Mouse (Mus musculus): ENCODE measurements around the gene Cemip2. TPM values are rescaled to one million over a fixed set of nuclear protein-coding genes. Genes with fewer than 3 reads are reported as not detected.
A peak's percentile ranks its signal among the peaks of the same experiment; 100 is the strongest.
"Not testable (repeated sequence)": the region's sequence is repeated elsewhere in the genome, so short reads cannot be mapped to it uniquely, and the experiment has no call there.

Gene Cemip2
- polyA plus RNA-seq, 1 experiment from 2014 or later = 57.1 TPM

DNA sequence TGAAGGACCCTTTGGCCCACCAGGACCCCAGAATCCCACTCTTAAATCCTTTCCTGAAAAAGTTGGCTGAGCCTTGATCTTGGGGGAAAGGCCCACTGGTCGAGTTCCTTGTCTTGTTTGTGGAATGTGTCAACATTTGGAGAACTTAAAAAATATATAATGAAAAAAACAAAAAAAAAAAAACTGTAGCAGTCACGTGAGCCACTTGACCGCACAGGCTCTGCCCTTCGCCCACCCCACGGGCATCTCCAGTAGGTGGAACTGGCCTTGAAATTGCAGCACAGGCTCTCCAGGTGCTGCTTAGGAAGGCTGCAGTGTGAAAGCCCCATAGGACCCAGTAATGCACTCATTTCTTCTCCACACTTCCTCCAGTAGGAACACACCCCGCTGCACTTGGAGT is 82.8 kb downstream of the Cemip2 start:
- no peaks in the 10 kb centered on the region for H3K27me3 ChIP-seq (ENCODE audit: control insufficient read depth, insufficient read depth, low read length)
- WGBS = 88% methylated on average over 6 of the region's 6 CpGs
- no peaks in the 10 kb centered on the region for H3K9me3 ChIP-seq (ENCODE audit: control insufficient read depth, low read length)
- no peak overlapping the region for H3K9ac ChIP-seq (ENCODE audit: low read length)
- H3K4me1 ChIP-seq (ENCODE audit: control insufficient read depth in 2 of 2, insufficient read depth in 2 of 2, low read length in 2 of 2) = peaks cover 7 to 19% of the 10 kb centered on the region in 2 experiments
- peaks cover 32% of the 10 kb centered on the region for H3K36me3 ChIP-seq (ENCODE audit: control insufficient read depth, insufficient read depth, low read length)
- no peak overlapping the region for H3K4me2 ChIP-seq (ENCODE audit: low read length)
- no peak overlapping the region for H3K4me3 ChIP-seq (ENCODE audit: control insufficient read depth in 1 of 2, insufficient read depth in 1 of 2, low read depth in 1 of 2, low read length in 2 of 2)
- H3K27ac ChIP-seq (replicated peaks in 1 of 2; ENCODE audit: control insufficient read depth in 1 of 2, insufficient read depth in 1 of 2, low read depth in 2 of 2, low read length in 2 of 2) = no peak overlapping the region
- no peak for ATAC-seq (ENCODE audit: insufficient number of reproducible peaks, insufficient read depth, low FRiP score, low read depth)

DNA sequence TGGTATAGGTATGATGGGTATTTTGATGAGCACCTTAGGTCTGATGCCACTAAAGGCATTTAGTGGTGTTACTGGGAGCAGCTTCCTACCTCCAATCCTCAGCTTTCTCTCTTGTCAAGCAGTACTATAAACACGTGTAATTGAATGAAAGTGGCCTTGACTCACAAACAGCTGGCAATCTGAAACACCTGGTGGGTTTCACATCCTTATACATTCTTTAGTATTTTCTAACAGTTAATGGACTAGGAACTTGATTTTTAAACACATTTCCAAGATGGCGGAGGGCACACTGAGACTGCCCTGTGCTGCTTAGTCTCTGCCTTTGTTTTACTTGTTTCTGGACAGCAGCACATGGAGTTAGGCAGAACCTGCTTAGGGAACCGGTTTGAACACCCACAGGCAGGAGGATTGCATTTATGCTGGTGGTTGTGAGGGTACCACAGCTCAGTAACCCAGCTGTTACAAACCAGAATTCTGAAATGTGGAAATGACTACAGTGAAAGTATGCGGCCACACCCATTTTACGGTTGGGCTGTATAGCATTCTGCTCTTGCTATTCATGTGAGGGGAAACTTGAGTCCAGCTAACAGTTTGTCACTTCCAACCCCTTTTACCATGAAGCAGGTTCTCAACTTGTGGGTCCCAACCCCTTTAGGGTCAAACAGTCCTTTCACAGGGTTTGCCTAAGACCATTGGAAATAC is 84.3 kb downstream of the Cemip2 start:
- Histone ChIP-seq H3K27ac (replicated peaks in 1 of 2; ENCODE audit: control insufficient read depth in 1 of 2, insufficient read depth in 1 of 2, low read depth in 2 of 2, low read length in 2 of 2) (no peak overlapping the region), H3K4me2 (ENCODE audit: low read length) (no peak overlapping the region), H3K27me3 (ENCODE audit: control insufficient read depth, insufficient read depth, low read length) (no peaks in the 10 kb centered on the region), H3K9me3 (ENCODE audit: control insufficient read depth, low read length) (no peaks in the 10 kb centered on the region), H3K9ac (ENCODE audit: low read length) (no peak overlapping the region), H3K4me3 (ENCODE audit: control insufficient read depth in 1 of 2, insufficient read depth in 1 of 2, low read depth in 1 of 2, low read length in 2 of 2) (no peak overlapping the region), H3K4me1 (ENCODE audit: control insufficient read depth in 2 of 2, insufficient read depth in 2 of 2, low read length in 2 of 2) (peaks cover 9 to 21% of the 10 kb centered on the region in 2 experiments), H3K36me3 (ENCODE audit: control insufficient read depth, insufficient read depth, low read length) (peaks cover 16% of the 10 kb centered on the region)
- no peak for ATAC-seq (ENCODE audit: insufficient number of reproducible peaks, insufficient read depth, low FRiP score, low read depth)
- WGBS = 83% methylated on average over 5 of the region's 5 CpGs

DNA sequence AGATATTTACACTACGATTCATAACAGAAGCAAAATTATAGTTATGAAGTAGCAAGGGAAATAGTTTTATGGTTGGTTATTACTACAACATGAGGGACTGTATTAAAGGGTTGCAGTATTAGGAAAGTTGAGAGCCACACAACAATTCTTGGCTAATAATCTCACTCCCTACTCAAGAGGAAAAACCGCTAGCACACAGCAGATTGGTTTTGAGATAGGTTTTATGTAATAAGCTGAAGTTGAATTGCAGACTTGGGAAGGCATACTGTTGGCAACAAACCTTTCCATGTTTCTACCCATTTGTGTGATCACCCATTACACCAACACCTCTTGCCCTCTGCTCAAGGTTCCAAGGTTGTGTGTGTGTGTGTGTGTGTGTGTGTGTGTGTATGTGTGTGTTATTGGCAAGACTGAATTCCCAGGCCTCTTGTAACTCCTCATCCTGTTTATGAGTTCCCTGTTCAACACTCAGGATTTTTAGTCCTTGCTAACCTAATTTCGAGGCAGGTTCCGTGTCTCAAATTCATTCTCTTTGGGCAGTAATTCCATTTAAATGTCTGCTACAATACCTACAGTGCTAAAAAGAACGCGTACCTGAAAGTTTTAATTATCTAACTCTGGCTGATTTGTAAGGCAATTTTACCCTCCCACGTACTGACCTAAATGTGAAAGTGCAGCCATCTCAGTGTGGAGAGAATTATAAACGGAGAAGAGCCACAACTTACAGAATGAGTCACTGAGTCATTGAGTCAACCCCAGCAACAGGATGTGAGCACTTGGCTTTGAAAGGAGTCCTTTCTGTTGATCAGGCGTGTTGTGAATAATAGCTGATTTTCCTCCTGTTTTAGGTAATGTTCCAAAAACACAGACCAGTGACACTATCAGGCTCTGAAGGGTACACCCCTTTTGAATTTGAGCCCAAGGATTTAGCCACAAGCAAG is 85.1 kb downstream of the Cemip2 start:
- ATAC-seq (ENCODE audit: insufficient number of reproducible peaks, insufficient read depth, low FRiP score, low read depth) = no peak
- 83% methylated on average over 9 of the region's 9 CpGs for WGBS
- H3K9me3 ChIP-seq (ENCODE audit: control insufficient read depth, low read length) = no peaks in the 10 kb centered on the region
- peak overlapping the region in 1 of 2 experiments; percentile 30; a peak in 2 of 4 replicates for H3K27ac ChIP-seq (replicated peaks in 1 of 2; ENCODE audit: control insufficient read depth in 1 of 2, insufficient read depth in 1 of 2, low read depth in 2 of 2, low read length in 2 of 2)
- H3K4me1 ChIP-seq (ENCODE audit: control insufficient read depth in 2 of 2, insufficient read depth in 2 of 2, low read length in 2 of 2) = peaks cover 10 to 23% of the 10 kb centered on the region in 2 experiments
- no peaks in the 10 kb centered on the region for H3K27me3 ChIP-seq (ENCODE audit: control insufficient read depth, insufficient read depth, low read length)
- 0 out of 2 replicates have a peak, but pooled peaks cover 11% of the 10 kb centered on the region for H3K36me3 ChIP-seq (ENCODE audit: control insufficient read depth, insufficient read depth, low read length)
- H3K4me3 ChIP-seq (ENCODE audit: control insufficient read depth in 1 of 2, insufficient read depth in 1 of 2, low read depth in 1 of 2, low read length in 2 of 2) = no peak overlapping the region
- no peak overlapping the region for H3K9ac ChIP-seq (ENCODE audit: low read length)
- H3K4me2 ChIP-seq (ENCODE audit: low read length) = no peak overlapping the region

DNA sequence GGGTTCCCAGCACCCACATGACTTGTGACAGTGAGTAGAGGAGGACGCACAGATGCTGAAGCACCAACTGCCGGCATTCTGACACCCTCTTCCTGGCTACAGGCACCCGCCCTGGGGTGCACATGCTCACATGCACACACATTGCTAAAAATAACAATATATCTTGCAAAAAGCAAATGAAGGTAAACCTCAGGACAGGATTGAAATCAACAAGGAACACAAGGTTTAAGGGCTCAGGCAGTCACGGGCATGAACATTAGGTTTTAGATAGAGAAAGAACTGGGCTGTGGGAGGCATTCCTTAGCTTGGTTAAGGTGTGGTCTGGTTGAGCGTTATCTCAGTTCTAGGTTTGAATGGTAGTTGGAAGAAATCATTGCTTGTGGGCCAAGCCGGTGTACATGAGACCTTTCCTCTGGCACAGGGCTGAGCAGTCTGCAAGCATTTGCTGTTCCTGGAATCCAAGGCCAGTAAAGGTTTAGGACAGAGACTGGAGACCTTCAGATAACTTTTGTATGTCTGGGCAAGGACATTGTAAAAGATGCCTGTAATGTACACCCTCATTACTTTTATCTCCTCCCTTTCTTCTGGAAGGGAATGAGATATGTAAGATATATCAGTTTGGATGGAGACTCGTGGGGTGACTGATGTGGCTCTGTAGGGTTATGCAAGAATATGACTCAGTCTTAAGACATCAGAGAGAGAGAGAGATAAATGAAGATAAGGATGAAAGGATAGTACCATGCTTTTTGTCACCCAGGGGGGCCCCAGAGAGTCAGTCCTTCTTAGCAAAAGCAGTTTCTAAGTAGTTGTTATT is 87.3 kb downstream of the Cemip2 start:
- H3K36me3 ChIP-seq (ENCODE audit: control insufficient read depth, insufficient read depth, low read length) = 0 out of 2 replicates have a peak, but pooled peaks cover 4% of the 10 kb centered on the region
- peak overlapping the region in 1 of 2 experiments; percentile 34; a peak in 2 of 4 replicates for H3K27ac ChIP-seq (replicated peaks in 1 of 2; ENCODE audit: control insufficient read depth in 1 of 2, insufficient read depth in 1 of 2, low read depth in 2 of 2, low read length in 2 of 2)
- no peak for ATAC-seq (ENCODE audit: insufficient number of reproducible peaks, insufficient read depth, low FRiP score, low read depth)
- H3K4me2 ChIP-seq (ENCODE audit: low read length) = no peak overlapping the region
- H3K9me3 ChIP-seq (ENCODE audit: control insufficient read depth, low read length) = no peaks in the 10 kb centered on the region
- WGBS = 47% methylated on average over 7 of the region's 7 CpGs
- no peak overlapping the region for H3K9ac ChIP-seq (ENCODE audit: low read length)
- H3K4me1 ChIP-seq (ENCODE audit: control insufficient read depth in 2 of 2, insufficient read depth in 2 of 2, low read length in 2 of 2) = peaks cover 6 to 14% of the 10 kb centered on the region in 2 experiments
- no peaks in the 10 kb centered on the region for H3K27me3 ChIP-seq (ENCODE audit: control insufficient read depth, insufficient read depth, low read length)
- H3K4me3 ChIP-seq (ENCODE audit: control insufficient read depth in 1 of 2, insufficient read depth in 1 of 2, low read depth in 1 of 2, low read length in 2 of 2) = no peak overlapping the region

DNA sequence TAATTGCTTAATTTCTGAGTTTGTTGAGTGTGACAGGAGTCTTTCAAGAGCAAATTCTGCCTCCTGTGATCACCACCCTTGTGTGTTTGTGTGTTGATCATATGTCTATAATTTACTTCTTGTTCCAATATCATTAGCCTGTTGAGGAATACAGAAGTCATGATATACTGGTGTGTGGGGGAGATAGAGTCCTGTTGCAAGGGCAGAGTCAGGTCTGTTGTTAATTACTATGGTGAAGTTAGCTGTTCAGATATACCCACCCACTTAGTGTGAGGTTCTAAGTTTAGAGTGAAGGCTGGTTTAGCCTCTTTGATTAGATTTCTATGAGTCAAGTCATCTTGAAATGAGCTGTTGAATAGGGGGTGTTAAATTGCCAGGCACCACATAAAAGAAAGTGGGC is 88.0 kb downstream of the Cemip2 start:
- Histone ChIP-seq H3K4me3 (ENCODE audit: control insufficient read depth in 1 of 2, insufficient read depth in 1 of 2, low read depth in 1 of 2, low read length in 2 of 2) (no peak overlapping the region), H3K27me3 (ENCODE audit: control insufficient read depth, insufficient read depth, low read length) (no peaks in the 10 kb centered on the region), H3K4me1 (ENCODE audit: control insufficient read depth in 2 of 2, insufficient read depth in 2 of 2, low read length in 2 of 2) (peaks cover 6 to 14% of the 10 kb centered on the region in 2 experiments), H3K9ac (ENCODE audit: low read length) (no peak overlapping the region), H3K9me3 (ENCODE audit: control insufficient read depth, low read length) (no peaks in the 10 kb centered on the region), H3K27ac (replicated peaks in 1 of 2; ENCODE audit: control insufficient read depth in 1 of 2, insufficient read depth in 1 of 2, low read depth in 2 of 2, low read length in 2 of 2) (peak overlapping the region in 1 of 2 experiments; percentile 30; a peak in 1 of 4 replicates), H3K36me3 (ENCODE audit: control insufficient read depth, insufficient read depth, low read length) (0 out of 2 replicates have a peak, but pooled peaks cover 2% of the 10 kb centered on the region), H3K4me2 (ENCODE audit: low read length) (no peak overlapping the region)
- ATAC-seq (ENCODE audit: insufficient number of reproducible peaks, insufficient read depth, low FRiP score, low read depth) = no peak

DNA sequence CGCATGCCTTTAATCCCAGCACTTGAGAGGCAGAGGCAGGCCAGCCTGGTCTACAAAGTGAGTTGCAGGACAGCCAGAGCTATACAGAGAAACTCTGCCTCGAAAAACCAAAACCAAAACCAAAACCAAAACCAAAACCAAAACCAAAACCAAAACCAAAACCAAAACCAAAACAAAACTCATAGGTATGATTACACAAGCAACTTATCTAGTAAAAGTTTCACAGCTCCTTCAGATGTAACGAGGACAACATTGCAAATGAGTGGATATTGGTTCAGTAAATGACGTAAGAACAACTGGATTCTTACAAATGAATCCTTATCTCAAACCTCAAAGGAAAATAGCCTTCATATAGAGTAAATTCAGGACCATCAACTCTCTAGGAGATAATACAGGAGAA is 88.6 kb downstream of the Cemip2 start:
- peaks cover 6 to 14% of the 10 kb centered on the region in 2 experiments for H3K4me1 ChIP-seq (ENCODE audit: control insufficient read depth in 2 of 2, insufficient read depth in 2 of 2, low read length in 2 of 2)
- not testable (repeated sequence) for H3K9me3 ChIP-seq (ENCODE audit: control insufficient read depth, low read length); H3K27ac ChIP-seq (replicated peaks in 1 of 2; ENCODE audit: control insufficient read depth in 1 of 2, insufficient read depth in 1 of 2, low read depth in 2 of 2, low read length in 2 of 2); ATAC-seq (ENCODE audit: insufficient number of reproducible peaks, insufficient read depth, low FRiP score, low read depth); H3K27me3 ChIP-seq (ENCODE audit: control insufficient read depth, insufficient read depth, low read length); H3K9ac ChIP-seq (ENCODE audit: low read length); H3K4me3 ChIP-seq (ENCODE audit: control insufficient read depth in 1 of 2, insufficient read depth in 1 of 2, low read depth in 1 of 2, low read length in 2 of 2); H3K36me3 ChIP-seq (ENCODE audit: control insufficient read depth, insufficient read depth, low read length); H3K4me2 ChIP-seq (ENCODE audit: low read length)
- WGBS = 86% methylated on average over 4 of the region's 4 CpGs

DNA sequence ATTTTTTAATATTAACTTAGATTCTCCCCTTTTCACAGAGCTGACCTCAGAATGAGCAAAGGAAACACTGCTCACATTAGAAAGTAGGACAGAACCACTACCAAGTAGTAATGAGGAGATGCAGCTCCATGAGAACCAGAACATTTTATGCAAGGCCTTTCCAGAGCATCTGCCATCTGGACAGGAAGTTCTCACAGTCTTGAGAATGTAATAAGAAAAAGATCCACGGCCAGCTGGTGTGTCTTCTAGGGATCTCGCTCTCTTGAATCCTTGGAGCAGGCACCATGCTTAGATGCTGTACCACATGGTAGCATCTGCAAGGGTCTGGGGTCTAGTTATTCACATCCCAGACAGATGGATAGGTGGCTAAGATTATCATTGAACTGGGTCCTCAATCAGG is 90.3 kb downstream of the Cemip2 start:
- H3K9me3 ChIP-seq (ENCODE audit: control insufficient read depth, low read length) = no peaks in the 10 kb centered on the region
- WGBS = 78% methylated on average over 2 of the region's 2 CpGs
- no peaks in the 10 kb centered on the region for H3K27me3 ChIP-seq (ENCODE audit: control insufficient read depth, insufficient read depth, low read length)
- H3K9ac ChIP-seq (ENCODE audit: low read length) = no peak overlapping the region
- H3K4me2 ChIP-seq (ENCODE audit: low read length) = no peak overlapping the region
- no peak overlapping the region for H3K27ac ChIP-seq (replicated peaks in 1 of 2; ENCODE audit: control insufficient read depth in 1 of 2, insufficient read depth in 1 of 2, low read depth in 2 of 2, low read length in 2 of 2)
- H3K36me3 ChIP-seq (ENCODE audit: control insufficient read depth, insufficient read depth, low read length) = no peaks in the 10 kb centered on the region
- H3K4me3 ChIP-seq (ENCODE audit: control insufficient read depth in 1 of 2, insufficient read depth in 1 of 2, low read depth in 1 of 2, low read length in 2 of 2) = no peak overlapping the region
- ATAC-seq (ENCODE audit: insufficient number of reproducible peaks, insufficient read depth, low FRiP score, low read depth) = no peak
- peaks cover 6 to 14% of the 10 kb centered on the region in 2 experiments for H3K4me1 ChIP-seq (ENCODE audit: control insufficient read depth in 2 of 2, insufficient read depth in 2 of 2, low read length in 2 of 2)
